ENCODE assay signal across 17 mouse cellular contexts in genomic region chr5:30683993-30684392, GRCm38 (mm10). TPM values are rescaled to one million over a fixed set of nuclear protein-coding genes. Genes with fewer than 3 reads are reported as not detected.
DNase-seq lines count a peak whose midpoint lies in the region; ATAC-seq and TF ChIP-seq lines count a peak whose summit lies in the region.
"Had no signal": no experiment of that assay in that cellular context is flagged by ENCODE, and none has a peak within 500 bp of the region (broad histone marks: within the 10 kb centered on the region; RNA-seq: fewer than 3 reads in every experiment).

No protein-coding gene starts in this region.

- no peaks in the 10 kb centered on the region for H3K27me3 ChIP-seq in Patski
- H3K27me3 ChIP-seq: limb, embryonic 13.5 days; midbrain, embryonic 12.5 days had no signal

- no peak overlapping the region for H3K4me3 ChIP-seq in left cerebral cortex, adult 2 months
- H3K4me3 ChIP-seq: limb, embryonic 13.5 days; midbrain, embryonic 12.5 days had no signal

- in situ Hi-C loops in Patski (cut with MboI; ENCODE audit: low pct_unique_long_range_greater_than_20kb): no loop called here

- H3K27ac ChIP-seq in left cerebral cortex, adult 2 months: no peak overlapping the region
- H3K27ac ChIP-seq: limb, embryonic 13.5 days; midbrain, embryonic 12.5 days had no signal

- POLR2A ChIA-PET in Patski (lab: Charles Lee): no interaction called here

- CTCF ChIA-PET in Patski (lab: Charles Lee): no interaction called here

- peak; percentile 44 for DNase-seq in CD4-positive, CD25-positive, alpha-beta regulatory T cell, adult 2 months (ENCODE audit: low read depth, low spot score)
- DNase-seq in left cerebral cortex, adult 2 months (ENCODE audit: extremely low spot score in 1 of 2, low spot score in 2 of 2): no peak
- DNase-seq in left cerebral cortex, postnatal 4 days: no peak
- DNase-seq in 3T3-L1 (ENCODE audit: low read depth, low spot score): peak; percentile 29
- no peak for DNase-seq in Patski (ENCODE audit: low read depth, low spot score)
- no peak for DNase-seq in ovary, postnatal 10 days (ENCODE audit: low spot score)
- DNase-seq in left cerebral cortex, adult 8-10 months (ENCODE audit: low spot score in 2 of 2): no peak
- DNase-seq: adrenal gland, adult 2 months; cerebellum, postnatal 14 days; heart, postnatal 4 days; kidney, postnatal 25 days; layer of hippocampus, postnatal 36 days had no signal

- intact Hi-C loops in left cerebral cortex, adult 2 months (cut with DNase I): no loop called here
- intact Hi-C loops in left cerebral cortex, postnatal 4 days (cut with DNase I): no loop called here

- TF ChIP-seq CTCF in left cerebral cortex, adult 2 months (IDR thresholded peaks at IDR 0.05): peak; percentile 47
- TF ChIP-seq CTCF in Patski (IDR thresholded peaks at IDR 0.05): peak; percentile 62

- ATAC-seq in CD4-positive, CD25-positive, alpha-beta regulatory T cell, adult 4 months: no peak
- ATAC-seq in Patski: no peak
- ATAC-seq: inflammation-experienced regulatory T-cells, adult 6 months had no signal

RNA-seq across cellular contexts. Expression of gene Cenpa, which starts 17.4 kb away (rescaled TPM):
- 10 to 100 TPM; 45.4 to 60.5 TPM for polyA plus RNA-seq in CD4-positive, CD25-positive, alpha-beta regulatory T cell, adult 4 months (2017; shearing (Covaris generic))
- total RNA-seq in left cerebral cortex, adult 2 months (2021): 1 to 10 TPM; 5.5 to 6.2 TPM
- total RNA-seq in left cerebral cortex, postnatal 4 days (2021): 10 to 100 TPM; 13.8 to 14.0 TPM
- polyA plus RNA-seq in Patski (2021): 106 TPM
- total RNA-seq in left cerebral cortex, adult 8-10 months (2022): 1 to 10 TPM; 3.8 to 4.9 (median 4.5) TPM

RNA-seq across cellular contexts. Expression of gene Dpysl5, which starts 27.4 kb away (rescaled TPM):
- not detected for polyA plus RNA-seq in CD4-positive, CD25-positive, alpha-beta regulatory T cell, adult 4 months (2017; shearing (Covaris generic))
- 10 to 100 TPM; 21.2 to 27.3 TPM for total RNA-seq in left cerebral cortex, adult 2 months (2021)
- total RNA-seq in left cerebral cortex, postnatal 4 days (2021): 100 to 1,000 TPM; 797 to 798 TPM
- polyA plus RNA-seq in Patski (2021): 0.31 TPM
- 10 to 100 TPM; 21.3 to 28.0 (median 27.4) TPM for total RNA-seq in left cerebral cortex, adult 8-10 months (2022)
- total RNA-seq: granulocyte monocyte progenitor cell, adult 5-6 weeks had no signal

RNA-seq across cellular contexts. Expression of gene Slc35f6, which starts 36.3 kb away (rescaled TPM):
- polyA plus RNA-seq in CD4-positive, CD25-positive, alpha-beta regulatory T cell, adult 4 months (2017; shearing (Covaris generic)): 10 to 100 TPM; 18.0 to 22.7 TPM
- total RNA-seq in left cerebral cortex, adult 2 months (2021): 10 to 100 TPM; 42.2 to 45.6 TPM
- total RNA-seq in left cerebral cortex, postnatal 4 days (2021): 10 to 100 TPM; 23.3 to 27.9 TPM
- 49.7 TPM for polyA plus RNA-seq in Patski (2021)
- total RNA-seq in left cerebral cortex, adult 8-10 months (2022): 10 to 100 TPM; 37.6 to 43.3 (median 39.8) TPM

Comparison
In these comparisons a context has a peak if more than half of its experiments do, and no peak if none do; other contexts are left out.
1. RNA of gene Dpysl5, which starts 27.4 kb away (total RNA-seq): 797 to 798 TPM in left cerebral cortex, postnatal 4 days; 21.3 to 28.0 TPM in left cerebral cortex, adult 8-10 months and 21.2 to 27.3 TPM in left cerebral cortex, adult 2 months; every median in the first group is over 10 times any median in the second.
2. DNase-seq: peak in CD4-positive, CD25-positive, alpha-beta regulatory T cell, adult 2 months (single experiment) and 3T3-L1 (single experiment); none in left cerebral cortex, adult 2 months (0 of 2), left cerebral cortex, postnatal 4 days (single experiment), Patski (single experiment), ovary, postnatal 10 days (single experiment) and left cerebral cortex, adult 8-10 months (0 of 2).